Mouse (Mus musculus) kidney, postnatal 36 days (tissue): ENCODE results near the gene Pitpnm1.

ENCODE experiments used
- DNase-seq, 2 experiments: peaks; one replicate each; pipeline ENCODE4 v3.0.0; 2021 to 2022; ENCODE audit warnings: mixed read lengths in 2 of 2

The Pitpnm1 gene

GRCm38 (mm10) chr19:4156073-4156579 is 56.3 kb downstream of the Pitpnm1 start:
- DNase-seq = no peak

- DNase-seq = no peak
Measured at GRCm38 (mm10) chr19:4156771-4157170, 57.0 kb downstream of the Pitpnm1 start.

- DNase-seq = no peak
Measured at GRCm38 (mm10) chr19:4159049-4159448, 59.3 kb downstream of the Pitpnm1 start.

DNA sequence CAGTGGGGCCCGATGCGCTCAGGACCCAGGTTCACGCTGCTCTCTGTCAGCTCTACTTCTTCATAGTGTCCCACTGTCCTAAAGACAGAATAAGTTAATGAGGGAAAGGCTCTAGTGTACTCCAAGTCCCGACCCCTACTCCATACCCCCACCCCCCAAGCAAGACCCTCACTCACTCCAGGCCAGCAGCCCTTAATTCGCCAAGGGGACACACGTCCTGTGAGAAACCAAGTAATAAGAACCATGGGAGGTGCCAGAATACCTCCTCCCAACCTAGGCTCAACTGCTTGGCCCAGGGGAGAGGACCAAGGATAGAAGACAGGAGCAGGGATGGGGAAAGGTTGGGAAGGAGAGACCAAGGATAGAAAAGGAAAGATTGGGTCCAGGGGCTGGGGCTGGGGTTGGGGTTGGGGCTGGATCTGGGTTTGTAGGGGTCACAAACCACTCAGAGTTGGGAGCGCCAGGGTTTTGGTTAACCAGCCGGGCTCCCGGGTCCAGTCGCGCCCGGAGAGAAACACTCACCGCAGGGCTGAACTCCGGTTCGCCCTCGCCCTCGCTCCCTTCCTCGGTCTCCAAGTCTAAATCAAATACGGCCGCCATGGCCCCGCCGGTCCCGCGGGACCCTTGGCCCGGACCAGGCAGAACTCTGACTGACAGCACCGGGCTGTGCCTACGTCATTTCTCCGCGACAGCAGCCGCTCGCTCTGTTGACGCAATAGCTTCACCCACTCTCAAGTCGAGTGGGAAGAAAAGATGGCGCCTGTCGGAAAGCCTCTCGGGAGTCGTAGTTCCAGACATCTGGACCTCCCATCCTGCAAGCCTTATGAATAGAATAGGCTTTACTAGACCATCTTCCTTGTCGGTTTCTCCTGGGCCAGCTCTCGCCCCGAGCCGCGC is 63.1 kb downstream of the Pitpnm1 start, which contains the start of gene Rps6kb2:
TSS of gene Rps6kb2 (minus strand) at position 709 of the 897 bp plus-strand sequence.
- peak; percentile 98 to 99 for DNase-seq

DNA sequence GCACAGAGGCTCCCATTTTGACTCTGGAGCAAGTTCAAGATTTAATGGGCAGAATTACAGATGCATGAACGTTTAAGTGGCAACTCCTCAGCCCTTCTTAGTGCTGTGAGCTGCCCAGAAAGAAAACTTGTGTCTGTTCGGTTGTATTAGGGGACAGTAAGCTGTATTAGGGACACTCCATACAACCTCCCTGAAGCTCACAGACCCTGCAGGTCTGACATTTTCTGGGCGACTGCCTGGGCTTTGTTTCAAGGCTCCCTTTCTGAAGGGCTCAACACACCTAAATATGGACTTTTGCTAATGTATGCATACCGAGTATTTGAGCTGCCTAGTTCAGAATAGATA is 63.7 kb downstream of the Pitpnm1 start:
- DNase-seq = no peak
